Mouse (Mus musculus) kidney, postnatal 25 days (tissue): ENCODE results near the gene Arhgef7.

Source experiments
- DNase-seq, 2 experiments: peaks; one replicate each; pipeline ENCODE4 v3.0.0; 2021; ENCODE audit warnings: mixed read lengths in 2 of 2

The Arhgef7 gene

GRCm38 (mm10) chr8:11727273-11727650, 259 bp upstream of the Arhgef7 start:
- DNase-seq, result no peak

DNA sequence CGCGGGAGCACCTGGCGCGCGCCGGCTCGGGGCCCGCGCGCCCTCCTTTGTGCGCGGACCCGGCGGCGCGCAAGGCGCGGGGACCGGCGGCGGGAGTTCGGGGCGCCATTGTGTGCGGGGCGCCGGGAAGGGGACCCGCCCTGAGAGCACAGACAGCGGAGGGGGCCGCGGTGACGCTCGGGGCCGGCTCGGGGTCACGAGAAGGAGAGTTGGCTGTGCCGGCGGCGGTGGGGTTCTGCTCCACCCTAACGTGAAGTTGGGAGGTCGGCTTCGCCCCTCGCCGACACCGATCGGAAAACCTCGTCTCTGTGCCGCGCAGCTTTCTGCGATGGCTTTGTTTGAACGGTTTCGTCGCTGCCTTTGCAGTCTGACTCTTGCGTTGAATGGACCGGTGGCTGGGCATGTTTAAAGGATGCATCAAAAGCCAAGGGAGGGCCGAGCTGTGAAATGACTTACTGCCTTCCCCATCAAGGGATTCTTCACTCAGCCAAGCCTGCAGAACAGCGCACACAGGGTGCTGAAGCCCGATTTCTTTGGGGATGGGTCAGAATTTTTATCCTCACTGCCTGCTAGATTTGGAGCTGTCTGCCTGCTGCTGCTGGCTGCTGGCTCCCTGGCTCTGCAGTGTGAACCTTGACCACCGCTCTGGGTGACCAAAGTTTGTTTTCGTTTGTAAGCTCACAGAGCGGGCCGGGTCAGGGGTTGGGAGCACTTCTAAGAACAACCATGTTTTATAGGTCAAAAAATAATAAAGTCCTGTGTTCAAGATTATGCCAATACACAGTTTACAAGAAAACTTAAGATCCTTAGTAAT, 1.2 kb downstream of the Arhgef7 start:
- peak; percentile 77 to 90 for DNase-seq

GRCm38 (mm10) chr8:11730271-11730940, 2.9 kb downstream of the Arhgef7 start:
- peak; percentile 77 to 85 for DNase-seq

DNA sequence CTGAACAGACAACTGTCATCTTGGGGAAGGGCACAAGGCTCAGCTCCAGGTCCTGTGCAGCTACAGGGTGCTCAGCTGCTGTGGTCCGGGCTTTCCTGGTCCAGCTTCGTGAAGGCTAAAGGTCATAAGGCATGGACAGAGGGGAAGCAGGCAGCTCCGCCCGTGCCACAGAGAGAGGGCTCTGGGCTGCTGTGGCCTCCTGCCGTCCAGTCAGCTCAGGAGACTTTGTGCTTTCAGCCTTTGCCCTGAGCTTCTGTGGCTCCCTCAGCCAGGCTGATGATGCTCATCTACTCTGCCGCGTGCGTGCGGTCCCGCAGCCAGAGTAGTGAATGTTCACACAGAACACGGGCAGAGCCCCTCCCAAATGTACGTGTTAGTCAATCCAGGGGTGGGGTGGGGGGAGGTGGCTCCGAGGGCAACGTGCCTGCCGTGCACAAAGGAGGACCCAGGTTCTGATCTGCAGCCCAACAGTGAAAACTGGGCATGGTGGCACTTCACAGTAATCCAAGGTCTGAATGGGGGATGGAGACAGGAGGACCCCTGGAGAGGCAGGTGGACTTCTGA, 8.2 kb downstream of the Arhgef7 start:
- peak; percentile 61 to 89 for DNase-seq

DNA sequence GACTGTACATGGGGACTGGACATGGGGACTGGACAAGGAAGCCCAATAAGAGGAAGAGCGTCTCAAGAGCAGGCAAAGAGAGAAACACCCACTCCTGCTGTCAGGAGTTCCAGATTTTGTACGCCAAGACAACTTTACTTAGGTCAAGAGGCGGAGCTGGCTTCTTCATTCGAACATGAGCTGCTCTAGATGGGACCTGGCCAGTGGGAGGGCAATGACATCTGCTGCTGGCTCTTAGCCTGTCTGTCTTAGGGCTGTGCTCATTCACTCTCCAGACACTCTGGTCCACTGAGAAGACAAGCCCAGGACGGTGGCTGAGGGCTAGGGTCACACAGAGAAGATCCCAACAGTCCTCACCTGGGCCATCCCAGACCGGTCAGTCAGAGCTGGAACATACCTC, 9.6 kb downstream of the Arhgef7 start:
- no peak for DNase-seq

- no peak for DNase-seq
Measured at GRCm38 (mm10) chr8:11739082-11739481, 11.6 kb downstream of the Arhgef7 start.

DNA sequence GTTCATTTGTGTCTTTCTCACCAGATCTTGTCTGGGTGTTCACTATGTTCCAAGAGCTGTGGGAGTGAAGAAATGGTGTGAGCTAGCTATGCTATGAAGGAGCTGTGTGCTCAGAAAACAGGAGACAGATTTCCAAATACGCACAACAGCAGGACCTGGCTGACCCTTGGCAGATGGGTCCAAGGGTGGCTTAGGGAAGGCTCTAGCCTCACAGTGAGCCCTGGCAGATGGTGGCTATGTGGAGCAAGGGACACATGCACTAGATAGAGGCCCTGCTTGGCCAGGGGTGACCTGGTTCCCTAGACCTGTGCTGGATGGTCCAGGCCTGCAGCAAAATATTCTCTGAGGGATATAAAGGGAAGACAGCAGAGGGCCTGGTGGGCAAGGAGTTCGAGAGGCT, 13.3 kb downstream of the Arhgef7 start:
- peak; percentile 29 to 71 for DNase-seq

DNA sequence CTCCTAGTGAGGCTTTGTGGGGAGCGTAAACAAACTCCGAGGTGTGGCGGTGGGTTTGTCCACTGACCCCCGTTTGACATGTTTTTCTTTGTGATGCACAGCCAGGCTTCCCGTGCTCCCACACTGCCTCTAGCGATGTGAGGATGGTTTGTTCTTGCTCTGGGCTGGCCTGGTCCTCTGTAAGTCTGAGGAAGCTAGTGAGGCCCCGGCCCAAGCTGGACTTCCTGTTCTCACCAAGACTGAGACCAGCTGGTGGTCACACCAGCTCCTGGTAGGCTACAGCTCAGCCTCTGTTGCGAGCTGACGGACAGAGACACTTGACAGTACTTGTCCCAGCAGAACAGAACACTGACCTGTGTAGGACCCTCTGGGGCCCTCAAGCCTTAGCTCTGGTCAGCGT, 16.1 kb downstream of the Arhgef7 start:
- no peak for DNase-seq

DNA sequence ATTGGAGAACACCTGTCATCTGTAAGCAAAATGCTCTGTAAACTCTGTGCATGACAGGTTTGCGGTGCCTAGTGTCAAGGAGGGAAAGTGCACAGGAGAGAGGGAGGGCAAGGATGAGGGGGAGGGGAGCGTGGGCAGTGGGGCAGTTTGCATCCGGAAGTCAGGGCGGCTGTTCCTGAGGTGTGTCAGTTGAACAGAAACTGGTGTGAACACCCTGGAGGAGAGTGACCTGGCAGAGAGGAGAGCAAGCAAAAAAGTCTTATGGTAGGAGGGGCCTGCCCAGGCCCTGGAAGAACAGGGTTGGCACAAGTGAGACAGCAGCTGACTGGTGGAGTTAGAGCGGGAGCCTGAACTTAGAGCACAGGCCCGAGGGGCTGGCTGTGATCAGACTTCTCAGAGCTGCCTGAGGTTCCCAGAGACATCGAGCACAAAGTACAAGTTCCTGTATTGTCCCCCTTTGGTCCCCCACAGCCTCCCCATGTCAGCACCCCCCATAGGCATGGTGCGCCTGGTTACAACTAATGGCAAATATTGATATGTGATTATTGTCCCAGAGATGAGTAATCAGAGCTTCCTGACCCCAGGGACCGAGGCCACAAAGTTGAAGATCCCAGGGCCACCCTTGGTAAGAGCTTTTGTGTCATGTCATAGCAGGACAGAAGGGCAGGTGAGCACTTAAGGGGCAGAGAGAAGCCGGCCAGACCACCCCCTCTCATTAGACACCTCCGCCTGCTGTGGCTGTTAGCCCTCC, 19.5 kb downstream of the Arhgef7 start:
- peak; percentile 25 to 83 for DNase-seq

DNA sequence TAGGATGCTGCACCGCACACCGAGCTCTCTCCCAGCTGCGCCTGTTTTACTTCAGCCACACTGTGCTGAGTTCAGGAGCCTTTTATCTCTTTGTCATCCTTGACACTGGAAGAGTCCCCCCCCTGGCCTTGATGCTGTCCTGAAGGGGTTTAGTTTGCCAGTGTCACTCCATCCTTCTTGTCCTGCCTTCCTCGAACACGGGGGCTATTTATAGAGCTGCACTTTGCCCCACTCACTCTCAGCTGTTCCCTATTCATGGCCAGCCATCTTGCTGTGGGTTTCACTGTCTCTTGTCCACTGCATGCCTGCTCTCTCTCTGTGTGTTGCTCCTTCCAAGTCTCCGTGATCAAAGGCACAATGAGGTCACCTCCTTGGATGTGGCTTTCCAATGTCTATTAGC, 22.0 kb downstream of the Arhgef7 start:
- DNase-seq, result no peak

- no peak for DNase-seq
Measured at GRCm38 (mm10) chr8:11752338-11752737, 24.8 kb downstream of the Arhgef7 start.

DNA sequence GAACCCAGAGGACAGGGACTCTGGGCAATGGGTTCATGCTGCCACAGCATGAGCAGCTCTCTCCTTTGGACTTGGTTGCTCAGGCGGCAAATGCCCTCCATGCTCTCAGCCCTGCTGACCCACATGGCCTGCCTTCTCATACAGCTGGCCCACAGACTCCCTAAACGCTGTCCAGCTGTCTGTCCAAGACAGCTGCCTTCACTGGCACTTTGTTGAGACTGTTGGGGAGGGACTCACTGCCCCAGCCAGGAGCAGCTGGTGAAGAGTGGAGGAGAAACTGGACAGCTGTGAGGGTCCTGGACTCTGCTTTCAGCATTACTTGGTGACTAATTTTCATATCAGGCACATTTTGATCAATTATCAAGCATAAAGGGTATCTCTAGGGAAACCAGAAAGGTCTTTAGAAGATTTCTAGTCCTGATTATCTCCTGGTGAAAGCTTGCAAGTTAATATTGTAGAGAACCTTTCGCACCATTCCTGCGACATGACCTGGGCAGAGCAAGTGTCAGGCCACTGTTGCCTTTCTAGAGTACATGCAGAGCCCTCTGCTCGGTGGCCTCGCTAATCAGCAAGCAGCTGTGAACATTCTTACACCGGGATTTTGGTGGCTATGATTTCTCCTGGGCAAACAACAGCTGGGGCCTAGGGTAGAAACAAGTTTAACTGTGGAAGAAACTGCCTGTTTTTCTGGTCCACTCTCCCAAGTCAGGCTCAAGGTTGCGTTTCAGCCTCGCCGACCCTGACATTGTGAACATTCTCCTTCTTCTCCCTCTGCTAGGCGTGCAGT, 25.8 kb downstream of the Arhgef7 start:
- DNase-seq, result no peak

DNA sequence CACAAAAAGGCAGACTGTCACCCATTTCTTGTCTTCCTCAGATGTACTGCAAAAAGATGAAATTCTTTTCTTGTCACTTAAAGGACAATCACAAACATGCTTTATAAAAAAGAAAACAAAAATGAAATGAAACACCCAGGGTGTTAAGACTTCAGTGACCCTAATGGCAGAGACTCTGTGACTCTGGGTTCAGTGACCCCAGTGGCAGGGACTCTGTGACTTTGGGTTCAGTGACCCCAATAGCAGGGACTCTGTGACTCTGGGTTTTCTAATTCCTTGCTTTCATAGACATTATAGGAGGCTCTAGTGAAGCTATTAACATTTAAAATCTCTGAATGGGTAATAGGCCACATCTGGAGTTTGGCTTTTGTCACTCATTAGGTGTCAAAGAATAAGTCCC, 27.2 kb downstream of the Arhgef7 start:
- DNase-seq, result no peak

GRCm38 (mm10) chr8:11755873-11756272, 28.4 kb downstream of the Arhgef7 start:
- DNase-seq, result peak; percentile 75 to 85

- DNase-seq, result peak; percentile 89 to 94
Measured at GRCm38 (mm10) chr8:11757568-11758481, 30.3 kb downstream of the Arhgef7 start.

- peak in 1 of 2 experiments; percentile 14 for DNase-seq
Measured at GRCm38 (mm10) chr8:11758482-11759281, 31.2 kb downstream of the Arhgef7 start.

- DNase-seq, result no peak
Measured at GRCm38 (mm10) chr8:11761551-11761950, 34.0 kb downstream of the Arhgef7 start.

DNA sequence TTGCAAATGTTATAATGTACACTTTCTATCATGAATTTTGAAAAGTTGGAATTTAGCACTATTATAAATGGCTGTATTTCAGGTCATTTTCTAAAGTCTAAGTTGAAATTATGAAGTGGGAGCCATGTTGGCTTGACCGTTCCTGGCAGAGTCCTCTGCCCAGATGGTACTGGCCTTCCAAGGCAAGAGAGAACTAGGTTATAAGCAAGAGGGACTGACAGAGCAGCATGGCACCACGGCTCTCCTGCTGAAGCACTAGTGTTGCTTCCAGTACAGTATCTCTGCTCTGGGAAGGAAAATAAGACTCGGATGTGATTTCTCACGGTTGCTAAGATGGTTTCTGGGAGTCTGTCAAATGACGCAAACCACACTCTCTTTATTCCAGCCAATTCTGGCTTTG, 34.5 kb downstream of the Arhgef7 start:
- no peak for DNase-seq

- no peak for DNase-seq
Measured at GRCm38 (mm10) chr8:11762821-11763220, 35.3 kb downstream of the Arhgef7 start.

- no peak for DNase-seq
Measured at GRCm38 (mm10) chr8:11767213-11767840, 39.8 kb downstream of the Arhgef7 start.
